Mouse (Mus musculus) kidney, adult 2 months (tissue): ENCODE results near the gene Asic3. TPM values are rescaled to one million over a fixed set of nuclear protein-coding genes. Genes with fewer than 3 reads are reported as not detected.

Experiments used
- DNase-seq: peaks from one replicate; pipeline ENCODE4 v3.0.0; 2021
- H3K27ac ChIP-seq: fragments of 200-500 bp; 2 replicates; pipeline ENCODE4 v1.5.1; 2012; ENCODE audit warnings: low read depth, low read length, control low read depth, inconsistent platforms; ENCODE audit not compliant: insufficient read depth
- H3K27me3 ChIP-seq: fragments of 200-500 bp; replicated peaks from 2 replicates; pipeline ENCODE4 v1.6.1; 2012; ENCODE audit warnings: mild to moderate bottlenecking, moderate library complexity, low read length, inconsistent platforms; ENCODE audit not compliant: control insufficient read depth, insufficient read depth
- H3K36me3 ChIP-seq: fragments of 200-500 bp; 2 replicates; pipeline ENCODE4 v1.6.1; 2012; ENCODE audit warnings: mild to moderate bottlenecking, moderate library complexity, low read length, inconsistent platforms; ENCODE audit not compliant: control insufficient read depth, insufficient read depth
- H3K4me1 ChIP-seq: fragments of 200-500 bp; 2 replicates; pipeline ENCODE4 v1.6.1; 2011; ENCODE audit warnings: low read length; ENCODE audit not compliant: control insufficient read depth, insufficient read depth
- H3K4me3 ChIP-seq: fragments of 200-500 bp; 2 replicates; pipeline ENCODE4 v1.5.1; 2011; ENCODE audit warnings: mild to moderate bottlenecking, low read depth, low read length, control low read depth; ENCODE audit not compliant: insufficient read depth
- CTCF ChIP-seq: fragments of 200-500 bp; conservative IDR thresholded peaks from 2 replicates; pipeline ENCODE4 v1.5.1; 2011; ENCODE audit warnings: low read depth, mild to moderate bottlenecking, control low read depth, low read length, moderate library complexity, mixed read lengths; ENCODE audit not compliant: insufficient read depth, insufficient read length
- POLR2A ChIP-seq: fragments of 200-500 bp; IDR thresholded peaks from one replicate; pipeline ENCODE4 v1.6.1; 2011; ENCODE audit warnings: low read depth, low read length, control low read depth
- WGBS: fragments of 180-500 bp; shearing (Covaris S2); methylation state at CpG from one replicate; pipeline ENCODE4 v1.1.7; 2018; 5-methylcytosine and 5-hydroxymethylcytosine counted together
- polyA plus RNA-seq: library from polyadenylated mRNA; depleted of rRNA; stranded (reverse); fragments of >200 nt; gene quantifications from 2 replicates; pipeline ENCODE4 v1.2.3, GENCODE M21; 2012

The Asic3 gene
- polyA plus RNA-seq, 1 experiment: 0.20 TPM

GRCm38 (mm10) chr5:24443927-24444326 is 30.7 kb downstream of the Asic3 start:
- Histone ChIP-seq H3K4me3 (peak overlapping the region; percentile 96), H3K36me3 (no peaks in the 10 kb centered on the region), H3K27ac (no peak overlapping the region)

DNA sequence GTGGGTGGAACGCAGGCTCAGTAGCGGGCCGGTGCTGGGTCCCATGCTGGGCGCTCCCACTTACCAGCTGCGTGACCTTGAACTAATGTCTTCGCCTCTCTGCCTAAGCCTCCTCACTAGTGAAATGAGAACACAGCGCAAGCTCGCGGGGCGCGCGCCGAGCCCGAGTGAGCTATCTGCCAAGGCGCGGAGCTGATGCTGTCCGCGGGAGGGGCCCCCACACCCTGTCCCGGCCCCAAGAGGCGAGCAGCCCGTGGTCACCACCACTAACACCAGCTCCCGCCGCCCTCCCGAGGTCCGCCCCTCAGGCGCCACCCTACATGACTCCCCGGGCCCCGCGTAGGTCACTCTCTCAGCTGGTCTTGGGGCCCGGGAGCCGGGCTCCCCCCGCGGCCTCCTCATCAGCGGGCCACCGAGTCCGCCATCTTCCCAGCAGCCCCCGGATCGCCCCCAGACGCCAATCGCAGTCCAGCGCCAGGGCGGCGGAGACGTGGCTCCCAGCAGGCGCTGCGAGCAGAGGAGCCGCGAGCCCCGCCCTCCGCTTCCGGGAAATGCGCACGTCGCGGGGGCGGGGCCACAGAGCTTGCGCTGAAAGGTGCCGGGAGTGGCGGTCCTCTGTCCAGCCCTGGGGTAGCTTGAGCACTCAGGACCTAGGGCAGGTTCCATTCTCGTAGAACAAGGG is 31.7 kb downstream of the Asic3 start, which contains the start of gene Fastk:
Gene Fastk, minus strand, starts transcription at position 542 of the 682 bp plus-strand sequence.
- H3K27ac ChIP-seq: peak within 1 kb of the TSS; percentile 96
- H3K4me1 ChIP-seq: peaks cover 18% of the 10 kb centered on the region
- no peaks in the 10 kb centered on the region for H3K27me3 ChIP-seq
- WGBS: under 1% methylated on average over 60 of the region's 60 CpGs
- TF ChIP-seq CTCF (no peak), POLR2A (peak; percentile 46)
- peak within 1 kb of the TSS; percentile 96 for H3K4me3 ChIP-seq
- peak; percentile 96 for DNase-seq
- H3K36me3 ChIP-seq: no peaks in the 10 kb centered on the region

More at GRCm38 (mm10) chr5:24443927-24444326, 30.7 kb downstream of the Asic3 start:
- 72% methylated on average over 12 of the region's 12 CpGs for WGBS
- DNase-seq: no peak
- TF ChIP-seq CTCF (no peak), POLR2A (no peak)
- Histone ChIP-seq H3K4me1 (peaks cover 18% of the 10 kb centered on the region), H3K27me3 (no peaks in the 10 kb centered on the region)

DNA sequence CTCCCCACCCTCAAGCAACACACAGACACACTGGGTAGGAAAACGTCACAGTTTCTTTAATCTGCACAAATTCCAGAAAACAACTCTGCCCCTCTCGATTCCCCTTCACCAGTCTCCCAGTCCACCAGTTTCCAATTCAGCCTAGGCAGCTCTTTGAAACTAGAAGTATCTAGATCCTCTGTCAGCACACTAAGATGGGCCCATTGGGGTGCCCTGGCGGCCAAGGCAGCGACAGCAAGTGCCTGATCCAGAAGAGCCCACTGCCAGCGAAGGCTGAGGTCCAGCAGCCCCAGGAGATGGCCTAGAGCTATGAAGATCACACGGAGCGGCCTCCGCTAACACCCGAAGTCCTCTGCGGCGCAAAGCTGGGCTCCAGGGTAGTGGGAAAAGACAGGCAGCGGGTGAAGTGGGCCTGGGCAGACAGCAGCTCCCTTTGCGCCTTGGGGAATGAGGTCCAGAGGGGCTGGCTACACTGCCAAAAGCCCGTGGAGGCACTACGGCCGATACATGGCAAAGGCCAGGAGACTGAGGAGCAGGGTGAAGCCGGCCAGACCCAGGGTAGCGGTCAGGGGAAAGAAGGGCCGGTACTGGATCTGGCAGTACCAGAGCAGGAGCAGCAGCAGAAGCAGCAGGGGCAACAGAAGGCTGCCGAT is 32.4 kb downstream of the Asic3 start:
- H3K27me3 ChIP-seq: no peaks in the 10 kb centered on the region
- TF ChIP-seq CTCF (no peak), POLR2A (no peak)
- no peaks in the 10 kb centered on the region for H3K36me3 ChIP-seq
- H3K27ac ChIP-seq: peak overlapping the region; percentile 86
- H3K4me1 ChIP-seq: peaks cover 18% of the 10 kb centered on the region
- peak overlapping the region; percentile 96 for H3K4me3 ChIP-seq
- DNase-seq: no peak
- 63% methylated on average over 20 of the region's 20 CpGs for WGBS

DNA sequence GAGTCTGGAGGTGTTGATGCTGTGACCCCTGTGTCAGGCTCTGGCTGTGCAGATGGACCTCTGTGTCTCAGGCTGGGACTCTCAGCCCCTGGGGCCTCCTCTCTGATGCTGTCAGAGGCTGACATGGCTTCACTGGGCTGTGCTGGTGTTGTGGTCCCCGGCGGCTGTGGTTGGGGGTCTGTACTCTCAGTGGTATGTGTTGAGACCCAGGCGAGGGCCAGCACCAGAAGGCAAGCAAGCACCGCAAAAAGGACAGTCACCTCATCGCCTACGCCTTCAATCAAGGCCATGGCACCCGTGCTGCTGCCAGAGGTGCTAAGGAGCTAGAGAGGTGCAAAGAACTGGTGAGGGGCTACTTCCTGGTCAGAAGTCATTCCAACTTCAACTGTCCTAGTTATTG is 33.4 kb downstream of the Asic3 start:
- Histone ChIP-seq H3K27ac (no peak overlapping the region), H3K4me1 (peaks cover 18% of the 10 kb centered on the region), H3K27me3 (no peaks in the 10 kb centered on the region), H3K4me3 (no peak overlapping the region), H3K36me3 (no peaks in the 10 kb centered on the region)
- whole genome bisulfite sequencing: 96% methylated on average over 7 of the region's 7 CpGs
- DNase-seq: no peak
- TF ChIP-seq CTCF (no peak), POLR2A (no peak)

- H3K4me3 ChIP-seq: peak within 1 kb of the TSS; percentile 66
- peaks cover 18% of the 10 kb centered on the region for H3K4me1 ChIP-seq
- peak; percentile 93 for DNase-seq
- WGBS: 2% methylated on average over 34 of the region's 34 CpGs
- no peaks in the 10 kb centered on the region for H3K36me3 ChIP-seq
- H3K27ac ChIP-seq: peak within 1 kb of the TSS; percentile 36
- H3K27me3 ChIP-seq: no peaks in the 10 kb centered on the region
- TF ChIP-seq CTCF (no peak), POLR2A (no peak)
These were observed 34.6 kb downstream of the Asic3 start, which contains the start of gene Tmub1 for GRCm38 (mm10) chr5:24447624-24448298. Gene Tmub1 (minus strand): TSS chr5:24447854.

DNA sequence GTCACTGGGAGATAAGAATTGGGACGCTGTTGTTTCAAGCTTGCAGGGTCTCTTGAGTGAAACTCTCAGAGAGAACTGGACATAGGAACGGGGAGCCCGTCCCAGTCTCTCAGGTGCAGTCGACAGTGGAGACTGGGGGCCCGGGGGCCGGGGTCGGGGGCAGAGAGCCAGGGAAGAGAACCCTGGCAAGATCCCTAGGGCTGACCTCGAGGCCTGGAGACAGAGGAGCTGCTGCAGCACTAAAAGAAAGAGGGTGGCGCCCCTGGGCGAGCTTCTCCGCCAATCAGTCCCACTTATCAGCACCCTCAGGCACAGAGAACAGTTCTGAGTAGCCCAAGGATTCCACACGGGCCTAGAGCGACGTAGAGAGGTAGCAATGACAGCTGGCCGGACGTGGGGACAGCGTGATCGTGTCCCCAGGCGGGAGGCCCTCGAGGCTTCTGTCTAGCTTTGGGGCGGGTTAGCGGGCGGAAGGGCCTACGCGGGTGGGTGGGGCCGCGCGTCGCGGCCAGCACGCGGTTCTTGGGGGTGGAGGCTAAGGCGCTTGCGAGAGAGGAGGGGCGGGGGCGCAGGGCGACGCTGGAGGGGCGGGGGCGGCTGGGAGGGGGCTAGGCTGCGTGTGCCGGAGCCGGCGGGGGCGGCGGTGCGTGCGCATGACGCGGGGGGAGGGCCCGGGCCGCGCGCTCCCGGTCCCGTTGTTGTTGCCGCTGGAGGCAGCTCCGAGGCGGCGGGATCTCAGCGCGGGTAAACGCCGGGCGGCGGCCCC is 38.3 kb downstream of the Asic3 start:
- peak overlapping the region; percentile 71 for H3K4me3 ChIP-seq
- TF ChIP-seq POLR2A (peak; percentile 47), CTCF (no peak)
- H3K4me1 ChIP-seq: peaks cover 13% of the 10 kb centered on the region
- H3K27ac ChIP-seq: peak overlapping the region; percentile 92
- no peaks in the 10 kb centered on the region for H3K27me3 ChIP-seq
- 4% methylated on average over 66 of the region's 66 CpGs for WGBS
- DNase-seq: peak; percentile 88
- no peaks in the 10 kb centered on the region for H3K36me3 ChIP-seq
